Comparison of ENCODE assay signal across 24 mouse cellular contexts in the genomic region with DNA sequence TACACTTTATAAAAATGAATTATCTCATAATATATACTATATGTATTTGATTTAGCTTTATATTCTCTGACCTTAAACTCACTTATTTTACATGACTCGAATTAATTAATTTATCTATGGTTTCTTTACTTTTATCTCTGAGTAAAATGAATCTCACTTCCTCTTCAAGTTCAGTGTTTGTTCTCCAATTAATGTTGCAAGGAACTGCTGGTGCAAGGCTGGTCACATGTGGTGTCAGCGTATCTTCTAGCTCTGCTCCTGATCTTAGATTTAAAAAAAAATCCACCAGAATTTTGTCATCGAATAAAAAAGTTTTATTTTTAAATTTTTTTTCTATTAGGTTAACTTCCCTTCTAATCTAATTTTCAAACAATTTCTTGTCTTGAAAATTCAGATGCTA.
"Had no signal": no experiment of that assay in that cellular context is flagged by ENCODE, and none has a peak within 500 bp of the region (broad histone marks: within the 10 kb centered on the region; RNA-seq: fewer than 3 reads in every experiment).

No protein-coding gene starts in this region.

- DNase-seq: gastrocnemius, postnatal 14 days; gastrocnemius, postnatal 36 days; heart, adult 18-20 months; heart, postnatal 10 days; heart, postnatal 36 days; kidney, adult 18-20 months; kidney, adult 8-10 months; kidney, postnatal 10 days; kidney, postnatal 25 days; kidney, postnatal 4 days; liver; liver, embryonic 13.5 days had no signal

- ATAC-seq: inflammation-experienced regulatory T-cells, adult 6 months; intestine, embryonic 15.5 days; intestine, postnatal 0 days had no signal

- H3K4me1 ChIP-seq: hindbrain, embryonic 13.5 days; hindbrain, embryonic 15.5 days; intestine, embryonic 15.5 days; liver, embryonic 13.5 days; liver, embryonic 15.5 days had no signal

- H3K27me3 ChIP-seq: heart, embryonic 12.5 days; hindbrain, embryonic 13.5 days; hindbrain, embryonic 15.5 days; intestine, embryonic 15.5 days; limb, embryonic 12.5 days; liver, embryonic 13.5 days; liver, embryonic 15.5 days had no signal

- H3K36me3 ChIP-seq: heart, embryonic 10.5 days; heart, embryonic 12.5 days; hindbrain, embryonic 13.5 days; hindbrain, embryonic 15.5 days; intestine, embryonic 15.5 days; limb, embryonic 10.5 days; limb, embryonic 12.5 days; liver, embryonic 13.5 days; liver, embryonic 15.5 days had no signal

- H3K27ac ChIP-seq: heart, embryonic 10.5 days; hindbrain, embryonic 13.5 days; hindbrain, embryonic 15.5 days; intestine, embryonic 15.5 days; layer of hippocampus, adult 2 months; left cerebral cortex, adult 2 months; limb, embryonic 10.5 days; limb, embryonic 12.5 days; liver, embryonic 13.5 days; liver, embryonic 15.5 days had no signal

- H3K4me3 ChIP-seq: heart, embryonic 10.5 days; heart, embryonic 12.5 days; hindbrain, embryonic 13.5 days; hindbrain, embryonic 15.5 days; intestine, embryonic 15.5 days; layer of hippocampus, adult 2 months; left cerebral cortex, adult 2 months; limb, embryonic 10.5 days; limb, embryonic 12.5 days; liver, embryonic 13.5 days; liver, embryonic 15.5 days had no signal

- H3K9me3 ChIP-seq: heart, embryonic 10.5 days; heart, embryonic 12.5 days; hindbrain, embryonic 13.5 days; hindbrain, embryonic 15.5 days; intestine, embryonic 15.5 days; limb, embryonic 10.5 days; limb, embryonic 12.5 days; liver, embryonic 13.5 days; liver, embryonic 15.5 days had no signal
